Mouse (Mus musculus) bone marrow, adult 2 months (tissue): ENCODE measurements around the gene Ncbp3.

Experiments
- CTCF ChIP-seq: fragments of 200-500 bp; IDR thresholded peaks from 2 replicates; pipeline ENCODE4 v1.5.1; 2011; ENCODE audit warnings: low read length, control low read depth; ENCODE audit not compliant: control insufficient read depth, insufficient read depth
- POLR2A ChIP-seq: fragments of 200-500 bp; IDR thresholded peaks from 2 replicates; pipeline ENCODE4 v1.6.1; 2011; ENCODE audit warnings: low read depth, mild to moderate bottlenecking, control low read depth, low read length, borderline replicate concordance; ENCODE audit not compliant: control insufficient read depth

- peak; percentile 50 for TF ChIP-seq CTCF
- TF ChIP-seq POLR2A: no peak
Observed at GRCm38 (mm10) chr11:73071839-73072238, 24.3 kb downstream of the Ncbp3 start.
